Mouse (Mus musculus) intestine, postnatal 0 days (tissue): ENCODE data around the gene Il6st. TPM values are rescaled to one million over a fixed set of nuclear protein-coding genes. Genes with fewer than 3 reads are reported as not detected.
A peak's percentile ranks its signal among the peaks of the same experiment; 100 is the strongest.

Source experiments
- ATAC-seq: fragments of 200-750 bp; cut with Nextera tagmentation; 2 replicates; pipeline ENCODE4 v1.8.0; 2017; ENCODE audit warnings: mild to moderate bottlenecking, moderate TSS enrichment, moderate library complexity
- H3K27ac ChIP-seq: fragments of 300-500 bp; sonication (generic); 2 replicates; pipeline ENCODE4 v1.5.1; 2014; ENCODE audit warnings: mild to moderate bottlenecking, low read depth, low read length, moderate library complexity
- H3K27me3 ChIP-seq: fragments of 300-500 bp; sonication (generic); replicated peaks from 2 replicates; pipeline ENCODE4 v1.6.1; 2014; ENCODE audit warnings: low read length, mixed read lengths; ENCODE audit not compliant: control insufficient read depth, insufficient read depth
- H3K36me3 ChIP-seq: fragments of 300-500 bp; sonication (generic); 2 replicates; pipeline ENCODE4 v1.6.1; 2014; ENCODE audit warnings: mild to moderate bottlenecking, moderate library complexity; ENCODE audit not compliant: control insufficient read depth, insufficient read depth
- H3K4me1 ChIP-seq: fragments of 300-500 bp; sonication (generic); replicated peaks from 2 replicates; pipeline ENCODE4 v1.6.1; 2014; ENCODE audit warnings: antibody characterized with exemption, low read length, mixed read lengths; ENCODE audit not compliant: control insufficient read depth, insufficient read depth
- H3K4me2 ChIP-seq: fragments of 300-500 bp; sonication (generic); replicated peaks from 2 replicates; pipeline ENCODE4 v1.6.1; 2014; ENCODE audit warnings: low read depth, mild to moderate bottlenecking, moderate library complexity
- H3K4me3 ChIP-seq: fragments of 300-500 bp; sonication (generic); 2 replicates; pipeline ENCODE4 v1.5.1; 2014; ENCODE audit warnings: low read depth, low read length
- H3K9ac ChIP-seq: fragments of 300-500 bp; sonication (generic); 2 replicates; pipeline ENCODE4 v1.6.1; 2014; ENCODE audit warnings: mild to moderate bottlenecking, low read depth, low read length
- H3K9me3 ChIP-seq: fragments of 300-500 bp; sonication (generic); 2 replicates; pipeline ENCODE4 v1.6.1; 2016; ENCODE audit warnings: mixed run types; ENCODE audit not compliant: control insufficient read depth
- CTCF ChIP-seq: sonication (generic); IDR thresholded peaks from 2 replicates; pipeline ENCODE4 v1.5.1; 2016; ENCODE audit warnings: low read depth, mild to moderate bottlenecking, control low read depth, antibody characterized with exemption, moderate library complexity
- WGBS: fragments of 180-500 bp; shearing (Covaris S2); extraction: QIAGEN DNeasy Blood & Tissue Kit; methylation state at CpG from one replicate; pipeline ENCODE4 v1.1.7; 2014; 5-methylcytosine and 5-hydroxymethylcytosine counted together
- polyA plus RNA-seq: library from polyadenylated mRNA; unstranded; fragments of >200 nt; fragmentation: Nextera tagmentation; extraction: Ambion mirVana; gene quantifications from 2 replicates; pipeline ENCODE4 v1.2.1, GENCODE M21; 2015

Il6st gene
- 19.6 and 20.5 TPM in 2 replicates for polyA plus RNA-seq

- H3K27ac ChIP-seq, result peak within 1 kb of the TSS; percentile 86
- peak; percentile 17; the same call in 1 of the 2 replicates for TF ChIP-seq CTCF
- peak within 1 kb of the TSS; percentile 76 for H3K4me3 ChIP-seq
- peak; percentile 100 for ATAC-seq
- H3K4me2 ChIP-seq, result peak within 1 kb of the TSS; percentile 89
- peak within 1 kb of the TSS; percentile 74 for H3K9ac ChIP-seq
- H3K27me3 ChIP-seq, result no peaks in the 10 kb centered on the region
- H3K36me3 ChIP-seq, result no peaks in the 10 kb centered on the region
- H3K9me3 ChIP-seq, result no peaks in the 10 kb centered on the region
- under 1% methylated on average over 80 of the region's 85 CpGs for WGBS
- no peaks in the 10 kb centered on the region for H3K4me1 ChIP-seq
Observed at GRCm38 (mm10) chr13:112463868-112464625, at the start of gene Il6st. TSS of gene Il6st (plus strand) at chr13:112464070.

- 84% methylated on average over 6 of the region's 6 CpGs for WGBS
- Histone ChIP-seq H3K4me1 (no peaks in the 10 kb centered on the region), H3K4me2 (no peak overlapping the region; the same call in 1 of the 2 replicates), H3K4me3 (no peak overlapping the region), H3K9me3 (no peaks in the 10 kb centered on the region), H3K36me3 (no peaks in the 10 kb centered on the region), H3K9ac (no peak overlapping the region), H3K27ac (no peak overlapping the region), H3K27me3 (no peaks in the 10 kb centered on the region)
- no peak for TF ChIP-seq CTCF
- ATAC-seq, result no peak
Observed at GRCm38 (mm10) chr13:112415896-112416295, 48.0 kb upstream of the Il6st start.

GRCm38 (mm10) chr13:112416410-112417162, 47.3 kb upstream of the Il6st start:
- no peaks in the 10 kb centered on the region for H3K4me1 ChIP-seq
- TF ChIP-seq CTCF, result no peak
- no peak overlapping the region for H3K9ac ChIP-seq
- 16% methylated on average over 8 of the region's 8 CpGs for WGBS
- H3K27ac ChIP-seq, result no peak overlapping the region
- no peaks in the 10 kb centered on the region for H3K9me3 ChIP-seq
- no peaks in the 10 kb centered on the region for H3K27me3 ChIP-seq
- ATAC-seq, result no peak
- peak overlapping the region; percentile 43 for H3K4me2 ChIP-seq
- no peak overlapping the region for H3K4me3 ChIP-seq
- H3K36me3 ChIP-seq, result no peaks in the 10 kb centered on the region

GRCm38 (mm10) chr13:112417163-112417523, 46.7 kb upstream of the Il6st start:
- no peaks in the 10 kb centered on the region for H3K27me3 ChIP-seq
- H3K4me2 ChIP-seq, result no peak overlapping the region
- no peak overlapping the region for H3K27ac ChIP-seq
- H3K4me3 ChIP-seq, result no peak overlapping the region
- ATAC-seq, result no peak
- 34% methylated on average over 4 of the region's 4 CpGs for WGBS
- H3K9ac ChIP-seq, result no peak overlapping the region
- H3K9me3 ChIP-seq, result no peaks in the 10 kb centered on the region
- no peaks in the 10 kb centered on the region for H3K4me1 ChIP-seq
- no peaks in the 10 kb centered on the region for H3K36me3 ChIP-seq
- TF ChIP-seq CTCF, result no peak

GRCm38 (mm10) chr13:112417861-112418423, 45.9 kb upstream of the Il6st start:
- TF ChIP-seq CTCF, result no peak
- H3K9ac ChIP-seq, result no peak overlapping the region
- no peak for ATAC-seq
- no peaks in the 10 kb centered on the region for H3K36me3 ChIP-seq
- H3K4me1 ChIP-seq, result no peaks in the 10 kb centered on the region
- no peak overlapping the region for H3K4me3 ChIP-seq
- H3K27me3 ChIP-seq, result no peaks in the 10 kb centered on the region
- H3K4me2 ChIP-seq, result no peak overlapping the region
- H3K9me3 ChIP-seq, result no peaks in the 10 kb centered on the region
- no peak overlapping the region for H3K27ac ChIP-seq
- WGBS, result 87% methylated on average over 2 of the region's 2 CpGs

GRCm38 (mm10) chr13:112418595-112418994, 45.3 kb upstream of the Il6st start:
- Histone ChIP-seq H3K27ac (no peak overlapping the region), H3K9me3 (no peaks in the 10 kb centered on the region), H3K36me3 (no peaks in the 10 kb centered on the region), H3K27me3 (no peaks in the 10 kb centered on the region), H3K4me2 (no peak overlapping the region), H3K9ac (no peak overlapping the region), H3K4me3 (no peak overlapping the region), H3K4me1 (no peaks in the 10 kb centered on the region)
- no peak for ATAC-seq
- TF ChIP-seq CTCF, result no peak
- WGBS, result 93% methylated on average over 4 of the region's 4 CpGs
